Mouse (Mus musculus) E14TG2a.4 (cell line): ENCODE measurements around the gene Zfyve9.

Experiments used
- CTCF ChIP-seq: conservative IDR thresholded peaks from 2 replicates; pipeline ENCODE4 v1.5.1; 2014; ENCODE audit warnings: low read length
- NANOG ChIP-seq: IDR thresholded peaks from 2 replicates; pipeline ENCODE4 v1.6.1; 2014; ENCODE audit warnings: borderline replicate concordance, low read length, mixed read lengths
- POU5F1 ChIP-seq: IDR thresholded peaks from 2 replicates; pipeline ENCODE4 v1.6.1; 2014; ENCODE audit warnings: low read length, borderline replicate concordance

- TF ChIP-seq CTCF (no peak), NANOG (no peak), POU5F1 (no peak)
These were observed 59.3 kb downstream of the Zfyve9 start for GRCm38 (mm10) chr4:108721245-108721784.
